Mouse (Mus musculus): ENCODE results near the gene Mpc1.

DNA sequence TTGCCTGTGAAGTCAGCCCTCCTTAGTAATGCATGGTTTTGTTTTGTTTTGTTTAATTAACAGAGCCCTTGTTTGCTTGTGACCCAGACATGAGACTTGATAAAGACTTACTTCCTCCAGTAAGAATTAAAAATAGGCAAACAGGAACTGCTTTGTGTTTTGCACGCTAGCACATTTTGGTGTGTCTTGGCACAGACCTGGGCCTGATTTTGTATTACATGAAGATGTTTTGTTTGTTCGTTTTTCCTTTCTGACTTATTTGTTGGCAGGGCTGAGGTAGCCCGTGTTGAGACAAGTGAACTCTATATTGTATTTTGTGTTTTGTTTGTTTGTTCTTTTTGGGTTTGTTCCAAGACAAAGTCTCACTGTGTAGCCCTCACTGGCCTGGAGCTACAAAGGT lies 29.0 kb downstream of the Mpc1 start:
- TF ChIP-seq CTCF (IDR thresholded peaks at IDR 0.05; ENCODE audit: control insufficient read depth, insufficient read depth, insufficient read length) (no peak), FOSL1 (IDR thresholded peaks at IDR 0.05; ENCODE audit: insufficient read depth, low read length, poor library complexity, severe bottlenecking) (no peak), MAX (IDR thresholded peaks at IDR 0.05) (no peak), CEBPB (IDR thresholded peaks at IDR 0.05; ENCODE audit: low read depth) (no peak), MYOD1 (IDR thresholded peaks at IDR 0.05; ENCODE audit: control insufficient read depth, insufficient read length, low read depth) (no peak), MYOG (IDR thresholded peaks at IDR 0.05; ENCODE audit: control insufficient read depth, extremely low read depth, insufficient read length) (no peak), USF1 (IDR thresholded peaks at IDR 0.05; ENCODE audit: low read depth) (no peak)

Data from C2C12 (cell line).